Mouse (Mus musculus) heart, postnatal 0 days (tissue): Measurements from ENCODE around the gene Olfr1500. TPM values are rescaled to one million over a fixed set of nuclear protein-coding genes. Genes with fewer than 3 reads are reported as not detected.
"Not testable (repeated sequence)": the region's sequence is repeated elsewhere in the genome, so short reads cannot be mapped to it uniquely, and the experiment has no call there.

ENCODE experiments used
- ATAC-seq: fragments of 200-750 bp; cut with Nextera tagmentation; 2 replicates; pipeline ENCODE4 v1.8.0; 2017; ENCODE audit warnings: low read depth, moderate number of reproducible peaks, moderate library complexity; ENCODE audit not compliant: insufficient read depth
- DNase-seq: peaks from one replicate; pipeline ENCODE4 v3.0.0-alpha.2; 2016; ENCODE audit warnings: low spot score
- H3K27ac ChIP-seq: fragments of 300-500 bp; sonication (generic); 2 replicates; pipeline ENCODE4 v1.5.1; 2014; ENCODE audit warnings: low read depth, mild to moderate bottlenecking
- H3K27me3 ChIP-seq: fragments of 300-500 bp; sonication (generic); 2 replicates; pipeline ENCODE4 v1.6.1; 2014; ENCODE audit warnings: low read length, mixed read lengths; ENCODE audit not compliant: control insufficient read depth, insufficient read depth
- H3K36me3 ChIP-seq: fragments of 300-500 bp; sonication (generic); replicated peaks from 2 replicates; pipeline ENCODE4 v1.6.1; 2014; ENCODE audit warnings: low read length, mixed read lengths; ENCODE audit not compliant: control insufficient read depth, insufficient read depth
- H3K4me1 ChIP-seq: fragments of 300-500 bp; sonication (generic); 2 replicates; pipeline ENCODE4 v1.6.1; 2014; ENCODE audit warnings: antibody characterized with exemption; ENCODE audit not compliant: control insufficient read depth, insufficient read depth
- H3K4me2 ChIP-seq: fragments of 300-500 bp; sonication (generic); 2 replicates; pipeline ENCODE4 v1.6.1; 2014; ENCODE audit warnings: low read depth, mild to moderate bottlenecking, low read length, moderate library complexity
- H3K4me3 ChIP-seq: fragments of 300-500 bp; sonication (generic); 2 replicates; pipeline ENCODE4 v1.5.1; 2014; ENCODE audit warnings: low read depth, low read length
- H3K9ac ChIP-seq: fragments of 300-500 bp; sonication (generic); replicated peaks from 2 replicates; pipeline ENCODE4 v1.6.1; 2014; ENCODE audit warnings: low read depth, low read length, mixed read lengths
- H3K9me3 ChIP-seq: fragments of 300-500 bp; sonication (generic); replicated peaks from 2 replicates; pipeline ENCODE4 v1.6.1; 2016; ENCODE audit warnings: low read length; ENCODE audit not compliant: control insufficient read depth
- CTCF ChIP-seq: IDR thresholded peaks from 2 replicates; pipeline ENCODE4 v1.5.1; 2016; ENCODE audit warnings: antibody characterized with exemption, control low read depth, low read depth
- EP300 ChIP-seq: IDR thresholded peaks from 2 replicates; pipeline ENCODE4 v1.6.1; 2016; ENCODE audit warnings: antibody characterized with exemption, low read depth
- WGBS: fragments of 180-500 bp; shearing (Covaris S2); extraction: QIAGEN DNeasy Blood & Tissue Kit; methylation state at CpG from one replicate; pipeline ENCODE4 v1.1.7; 2014; 5-methylcytosine and 5-hydroxymethylcytosine counted together
- polyA plus RNA-seq: library from polyadenylated mRNA; unstranded; fragments of >200 nt; fragmentation: Nextera tagmentation; extraction: Ambion mirVana; gene quantifications from 2 replicates; pipeline ENCODE4 v1.2.1, GENCODE M21; 2015
- total RNA-seq: library from RNA; depleted of rRNA; stranded (reverse); fragments of >200 nt; gene quantifications from 2 replicates; pipeline ENCODE4 v1.2.3, GENCODE M21; 2014; ENCODE audit warnings: low replicate concordance; rRNA removed

Gene Olfr1500
- not detected in 2 replicates for total RNA-seq
- not detected in 2 replicates for polyA plus RNA-seq

GRCm38 (mm10) chr19:13830388-13830787 is at the start of gene Olfr1500:
Gene Olfr1500, minus strand, starts transcription at chr19:13830488.
- Histone ChIP-seq H3K27me3 (no peaks in the 10 kb centered on the region), H3K9ac (no peak within 1 kb of the TSS), H3K4me3 (no peak within 1 kb of the TSS), H3K27ac (no peak within 1 kb of the TSS), H3K4me2 (no peak within 1 kb of the TSS), H3K36me3 (no peaks in the 10 kb centered on the region), H3K4me1 (no peaks in the 10 kb centered on the region), H3K9me3 (no peaks in the 10 kb centered on the region)
- ATAC-seq (no peak), DNase-seq (no peak)
- TF ChIP-seq CTCF = no peak
- TF ChIP-seq EP300 = no peak

DNA sequence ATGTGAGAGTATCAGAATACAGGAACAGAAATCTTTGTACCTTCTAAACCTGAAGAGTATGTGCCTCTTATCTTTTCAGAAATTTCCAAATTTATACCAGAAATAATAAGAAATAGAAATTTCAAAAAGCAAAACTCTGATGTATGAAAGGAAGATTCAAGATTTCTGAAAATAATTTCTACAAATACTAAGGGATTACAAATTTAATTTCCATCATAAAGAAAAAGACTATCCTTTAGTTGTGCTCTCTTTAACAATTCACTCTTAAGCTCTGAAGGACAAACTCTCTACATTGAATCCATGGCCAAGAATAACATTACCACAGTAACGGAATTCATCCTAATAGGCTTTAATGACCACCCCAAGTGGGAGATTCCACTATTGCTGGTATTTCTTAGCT is 31.2 kb upstream of the Olfr1500 start, which contains the start of gene Olfr1502:
Gene Olfr1502 (plus strand): TSS at position 301 of the 400 bp plus-strand sequence.
- Histone ChIP-seq H3K4me3 (no peak within 1 kb of the TSS), H3K4me2 (no peak within 1 kb of the TSS), H3K9ac (no peak within 1 kb of the TSS), H3K4me1 (no peaks in the 10 kb centered on the region), H3K27ac (no peak within 1 kb of the TSS), H3K27me3 (no peaks in the 10 kb centered on the region), H3K9me3 (no peaks in the 10 kb centered on the region), H3K36me3 (no peaks in the 10 kb centered on the region)
- DNase-seq (no peak), ATAC-seq (no peak)
- no peak for TF ChIP-seq CTCF
- TF ChIP-seq EP300 = no peak
- 67% methylated on average over 1 of the region's 1 CpGs for WGBS

DNA sequence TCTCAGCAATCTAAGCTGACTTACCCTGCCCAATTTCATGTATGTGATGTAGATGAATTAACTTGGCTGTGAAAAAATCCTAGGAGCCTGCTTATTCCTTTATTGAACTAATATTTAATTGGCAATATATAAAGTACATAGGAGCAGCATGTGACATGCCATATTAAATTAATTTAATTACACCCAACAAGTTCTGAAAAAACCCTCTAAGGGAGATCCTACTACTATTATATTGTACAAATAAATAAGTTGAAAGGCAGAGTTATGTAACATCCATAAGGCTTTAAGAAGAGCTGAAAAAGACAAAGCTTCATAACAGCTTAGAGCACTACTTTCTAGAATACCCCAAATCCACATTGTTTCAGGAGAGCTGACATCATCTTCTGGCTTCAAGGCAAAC is 20.3 kb upstream of the Olfr1500 start, which contains the start of gene Olfr1501:
Gene Olfr1501 (minus strand): TSS at position 101 of the 400 bp plus-strand sequence.
- H3K9me3 ChIP-seq, H3K9ac ChIP-seq, H3K4me1 ChIP-seq, ATAC-seq, H3K36me3 ChIP-seq, H3K27ac ChIP-seq, H3K4me2 ChIP-seq, H3K27me3 ChIP-seq, DNase-seq, H3K4me3 ChIP-seq: not testable (repeated sequence)

GRCm38 (mm10) chr19:13828447-13828846 is 1.8 kb downstream of the Olfr1500 start:
- H3K4me3 ChIP-seq = no peak overlapping the region
- H3K4me1 ChIP-seq = no peaks in the 10 kb centered on the region
- ATAC-seq = no peak
- H3K36me3 ChIP-seq = no peaks in the 10 kb centered on the region
- no peaks in the 10 kb centered on the region for H3K27me3 ChIP-seq
- no peak overlapping the region for H3K9ac ChIP-seq
- no peak overlapping the region for H3K4me2 ChIP-seq
- no peak for DNase-seq
- 64% methylated on average over 3 of the region's 3 CpGs for WGBS
- TF ChIP-seq CTCF = no peak
- no peak for TF ChIP-seq EP300
- no peaks in the 10 kb centered on the region for H3K9me3 ChIP-seq
- H3K27ac ChIP-seq = no peak overlapping the region

GRCm38 (mm10) chr19:13820847-13821246 is 9.4 kb downstream of the Olfr1500 start:
- H3K4me3 ChIP-seq = no peak overlapping the region
- WGBS = 40% methylated on average over 5 of the region's 5 CpGs

GRCm38 (mm10) chr19:13819347-13819746 is 10.9 kb downstream of the Olfr1500 start, which contains the start of gene Olfr1499:
Gene Olfr1499, minus strand, starts transcription at chr19:13819447.
- no peaks in the 10 kb centered on the region for H3K27me3 ChIP-seq
- no peak within 1 kb of the TSS for H3K4me2 ChIP-seq
- no peaks in the 10 kb centered on the region for H3K9me3 ChIP-seq
- no peak within 1 kb of the TSS for H3K4me3 ChIP-seq
- no peak within 1 kb of the TSS for H3K27ac ChIP-seq
- no peak for ATAC-seq
- no peaks in the 10 kb centered on the region for H3K36me3 ChIP-seq
- no peak within 1 kb of the TSS for H3K9ac ChIP-seq
- TF ChIP-seq CTCF = no peak
- no peak for TF ChIP-seq EP300
- DNase-seq = no peak
- no peaks in the 10 kb centered on the region for H3K4me1 ChIP-seq

More at GRCm38 (mm10) chr19:13820847-13821246, 9.4 kb downstream of the Olfr1500 start:
- Histone ChIP-seq H3K27me3 (no peaks in the 10 kb centered on the region), H3K27ac (no peak overlapping the region), H3K9me3 (no peaks in the 10 kb centered on the region), H3K4me1 (no peaks in the 10 kb centered on the region), H3K9ac (no peak overlapping the region), H3K36me3 (no peaks in the 10 kb centered on the region), H3K4me2 (no peak overlapping the region)
- no peak for DNase-seq
- TF ChIP-seq CTCF = no peak
- no peak for TF ChIP-seq EP300
- no peak for ATAC-seq
